Mouse (Mus musculus): ENCODE data around the gene Tsnaxip1.

DNA sequence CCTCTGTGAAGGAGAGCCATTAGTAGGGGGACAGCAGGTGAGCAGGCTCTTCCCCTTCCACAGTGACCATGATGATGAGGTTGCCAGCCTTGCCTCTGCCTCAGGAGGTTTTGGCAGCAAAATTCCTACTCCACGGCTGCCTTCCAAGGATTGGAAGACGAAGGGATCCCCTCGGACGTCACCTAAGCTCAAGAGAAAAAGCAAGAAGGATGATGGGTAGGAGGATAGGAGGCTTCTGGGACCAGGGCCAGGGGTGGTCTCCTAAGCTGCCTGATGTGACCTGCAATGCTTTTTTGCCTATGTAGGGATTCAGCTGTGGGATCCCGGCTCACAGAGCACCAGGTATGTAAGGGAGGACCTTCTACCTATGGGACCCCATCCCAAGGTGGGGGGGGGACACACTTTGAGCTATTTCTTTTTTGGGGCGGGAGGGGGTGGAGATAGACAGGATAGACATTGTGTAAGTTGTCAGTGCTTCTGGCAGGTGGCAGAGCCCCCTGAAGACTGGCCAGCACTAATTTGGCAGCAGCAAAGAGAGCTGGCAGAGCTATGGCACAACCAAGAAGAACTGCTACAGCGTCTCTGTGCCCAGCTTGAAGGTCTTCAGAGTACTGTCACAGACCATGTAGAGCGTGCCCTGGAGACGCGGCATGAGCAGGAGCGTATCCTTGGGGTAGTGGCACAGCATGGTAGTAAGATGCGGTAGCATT lies 62.4 kb downstream of the Tsnaxip1 start:
- no peak for TF ChIP-seq CTCF (IDR thresholded peaks at IDR 0.05; ENCODE audit: borderline replicate concordance, extremely low read depth, insufficient read depth, insufficient read length)
- TF ChIP-seq POLR2A (IDR thresholded peaks at IDR 0.05; ENCODE audit: borderline replicate concordance, extremely low read depth, insufficient read depth, insufficient read length, poor library complexity, severe bottlenecking) = no peak
